Mouse (Mus musculus) hindbrain, embryonic 14.5 days (tissue): ENCODE measurements around the gene Grap2. TPM values are rescaled to one million over a fixed set of nuclear protein-coding genes. Genes with fewer than 3 reads are reported as not detected.

Experiments used
- ATAC-seq: fragments of 200-750 bp; cut with Nextera tagmentation; 2 replicates; pipeline ENCODE4 v1.8.0; 2017; ENCODE audit warnings: moderate number of reproducible peaks, mild to moderate bottlenecking, moderate TSS enrichment, moderate library complexity; ENCODE audit not compliant: low FRiP score
- DNase-seq: peaks from one replicate; pipeline ENCODE4 v3.0.0-alpha.2; 2015; ENCODE audit warnings: low spot score
- H3K27ac ChIP-seq: fragments of 300-500 bp; sonication (generic); 2 replicates; pipeline ENCODE4 v1.5.1; 2014; ENCODE audit warnings: mild to moderate bottlenecking, moderate library complexity
- H3K27me3 ChIP-seq: fragments of 300-500 bp; sonication (generic); 2 replicates; pipeline ENCODE4 v1.6.1; 2014; ENCODE audit warnings: mild to moderate bottlenecking, low read length, mixed read lengths; ENCODE audit not compliant: control insufficient read depth, insufficient read depth
- H3K36me3 ChIP-seq: fragments of 300-500 bp; sonication (generic); replicated peaks from 2 replicates; pipeline ENCODE4 v1.6.1; 2014; ENCODE audit not compliant: control insufficient read depth, insufficient read depth
- H3K4me1 ChIP-seq: fragments of 300-500 bp; sonication (generic); replicated peaks from 2 replicates; pipeline ENCODE4 v1.6.1; 2014; ENCODE audit warnings: antibody characterized with exemption, low read length, mixed read lengths; ENCODE audit not compliant: control insufficient read depth, insufficient read depth
- H3K4me2 ChIP-seq: fragments of 300-500 bp; sonication (generic); replicated peaks from 2 replicates; pipeline ENCODE4 v1.6.1; 2014; ENCODE audit warnings: mild to moderate bottlenecking, moderate library complexity
- H3K4me3 ChIP-seq: fragments of 300-500 bp; sonication (generic); replicated peaks from 2 replicates; pipeline ENCODE4 v1.5.1; 2014; ENCODE audit warnings: mild to moderate bottlenecking, low read length
- H3K9ac ChIP-seq: fragments of 300-500 bp; sonication (generic); 2 replicates; pipeline ENCODE4 v1.6.1; 2014
- H3K9me3 ChIP-seq: fragments of 300-500 bp; sonication (generic); 2 replicates; pipeline ENCODE4 v1.6.1; 2016; ENCODE audit warnings: low read length; ENCODE audit not compliant: control insufficient read depth
- whole genome bisulfite sequencing: fragments of 180-500 bp; shearing (Covaris S2); extraction: QIAGEN DNeasy Blood & Tissue Kit; methylation state at CpG from one replicate; pipeline ENCODE4 v1.1.7; 2014; 5-methylcytosine and 5-hydroxymethylcytosine counted together
- polyA plus RNA-seq: library from polyadenylated mRNA; unstranded; fragments of >200 nt; fragmentation: Nextera tagmentation; extraction: Ambion mirVana; gene quantifications from 2 replicates; pipeline ENCODE4 v1.2.1, GENCODE M21; 2014

Grap2 gene
- polyA plus RNA-seq, 1 experiment from 2014 or later, result 0.23 TPM

DNA sequence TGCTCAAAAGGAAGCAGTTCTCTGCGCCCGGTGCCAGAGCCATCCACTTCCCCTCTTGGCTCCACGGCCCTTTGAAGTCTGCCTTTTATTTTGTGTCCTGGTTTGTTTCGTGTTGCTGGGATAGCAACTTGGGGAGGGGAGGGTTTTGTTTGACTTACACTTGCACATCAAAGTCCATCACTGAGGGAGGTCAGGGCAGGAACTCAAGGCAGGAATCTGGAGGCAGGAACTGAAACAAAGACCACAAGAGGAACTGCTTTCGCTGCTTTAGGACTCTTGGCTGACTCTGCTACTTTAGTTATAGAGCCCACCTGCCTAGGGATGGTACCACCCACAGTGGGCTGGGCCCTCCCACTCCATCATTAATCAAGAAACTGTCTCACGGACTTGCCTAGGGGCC, 54.1 kb downstream of the Grap2 start:
- no peak for DNase-seq
- Histone ChIP-seq H3K4me3 (no peak overlapping the region), H3K27ac (no peak overlapping the region), H3K4me1 (peaks cover 5% of the 10 kb centered on the region; the same call in 1 of the 2 replicates), H3K27me3 (no peaks in the 10 kb centered on the region), H3K9ac (no peak overlapping the region), H3K4me2 (no peak overlapping the region), H3K36me3 (no peaks in the 10 kb centered on the region), H3K9me3 (no peaks in the 10 kb centered on the region)
- ATAC-seq, result no peak
- 52% methylated on average over 6 of the region's 6 CpGs for WGBS

DNA sequence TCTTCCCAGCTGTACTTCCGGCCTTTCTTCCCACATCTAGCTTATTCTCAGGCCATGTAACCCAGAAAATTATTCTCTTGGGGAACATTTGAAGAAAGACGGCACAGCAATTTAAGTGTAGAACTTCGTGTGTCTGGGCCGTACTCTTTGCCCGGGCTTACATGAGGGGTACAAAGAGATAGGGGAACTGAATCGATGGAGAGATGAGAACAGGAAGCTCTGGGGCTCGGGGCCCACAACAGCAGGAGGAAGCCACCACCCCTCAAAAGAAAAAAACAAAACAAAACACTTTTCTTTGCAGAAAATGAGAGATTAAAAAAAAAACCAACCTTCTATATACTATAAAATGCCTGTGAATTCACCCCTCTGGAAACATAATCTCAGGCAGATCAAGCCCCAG, 57.8 kb downstream of the Grap2 start:
- Histone ChIP-seq H3K4me1 (peaks cover 5% of the 10 kb centered on the region; the same call in 1 of the 2 replicates), H3K4me3 (no peak overlapping the region), H3K27me3 (no peaks in the 10 kb centered on the region), H3K27ac (no peak overlapping the region), H3K36me3 (no peaks in the 10 kb centered on the region), H3K9ac (0 out of 2 replicates have a peak overlapping the region, but pooled peaks have one; percentile 16), H3K9me3 (no peaks in the 10 kb centered on the region), H3K4me2 (no peak overlapping the region)
- WGBS, result 77% methylated on average over 7 of the region's 7 CpGs
- DNase-seq (no peak), ATAC-seq (no peak)

DNA sequence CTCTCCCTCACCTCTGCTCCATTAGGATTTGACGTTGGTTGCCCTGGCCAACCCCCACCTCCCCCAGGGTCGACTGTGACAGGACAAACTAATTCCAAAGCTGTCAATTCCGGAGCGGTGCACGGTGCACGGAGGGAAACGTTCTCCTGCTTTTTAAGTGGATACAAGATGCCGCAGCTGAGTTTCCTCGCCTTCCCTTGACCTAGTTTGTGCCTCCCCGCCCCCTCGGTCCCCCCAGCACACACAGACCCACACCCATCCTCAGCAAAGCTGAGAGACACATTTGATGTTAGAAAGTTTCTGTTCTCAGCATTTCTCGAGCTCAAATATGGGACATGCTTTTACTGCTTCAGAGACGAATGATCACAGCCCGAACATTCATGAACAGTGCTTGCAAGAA, 58.3 kb downstream of the Grap2 start:
- peak overlapping the region; percentile 15 for H3K4me2 ChIP-seq

DNA sequence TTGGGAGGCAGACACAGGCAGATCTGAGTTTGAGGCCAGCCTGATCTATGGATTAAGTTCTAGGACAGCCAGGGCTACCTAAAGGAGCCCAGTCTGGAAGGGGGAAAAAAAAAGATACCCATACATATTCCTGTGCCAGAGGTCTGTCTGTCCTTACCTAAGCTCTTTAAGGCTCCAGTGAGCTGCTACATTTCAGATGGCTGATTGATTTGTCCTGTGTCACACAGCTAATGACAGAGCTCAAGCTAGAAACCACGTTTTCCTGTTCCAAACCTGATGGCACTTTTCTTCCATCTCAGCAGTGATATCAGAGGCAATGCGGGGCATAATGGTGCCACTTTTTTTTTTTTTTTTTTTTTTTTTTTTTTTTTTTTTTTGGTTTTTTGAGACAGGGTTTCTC, 58.9 kb downstream of the Grap2 start:
- no peak overlapping the region for H3K4me3 ChIP-seq
- H3K36me3 ChIP-seq, result no peaks in the 10 kb centered on the region
- H3K27me3 ChIP-seq, result no peaks in the 10 kb centered on the region
- no peak overlapping the region for H3K4me2 ChIP-seq
- no peaks in the 10 kb centered on the region for H3K9me3 ChIP-seq
- DNase-seq (no peak), ATAC-seq (no peak)
- H3K9ac ChIP-seq, result no peak overlapping the region
- H3K27ac ChIP-seq, result no peak overlapping the region
- 70% methylated on average over 2 of the region's 2 CpGs for WGBS
- H3K4me1 ChIP-seq, result peaks cover 5% of the 10 kb centered on the region; the same call in 1 of the 2 replicates

More for the DNA sequence above, 58.3 kb downstream of the Grap2 start:
- Histone ChIP-seq H3K27me3 (no peaks in the 10 kb centered on the region), H3K4me3 (no peak overlapping the region), H3K9ac (0 out of 2 replicates have a peak overlapping the region, but pooled peaks have one; percentile 16), H3K27ac (no peak overlapping the region), H3K36me3 (no peaks in the 10 kb centered on the region), H3K9me3 (no peaks in the 10 kb centered on the region), H3K4me1 (peaks cover 5% of the 10 kb centered on the region; the same call in 1 of the 2 replicates)
- 48% methylated on average over 14 of the region's 14 CpGs for WGBS
- DNase-seq (no peak), ATAC-seq (no peak)

DNA sequence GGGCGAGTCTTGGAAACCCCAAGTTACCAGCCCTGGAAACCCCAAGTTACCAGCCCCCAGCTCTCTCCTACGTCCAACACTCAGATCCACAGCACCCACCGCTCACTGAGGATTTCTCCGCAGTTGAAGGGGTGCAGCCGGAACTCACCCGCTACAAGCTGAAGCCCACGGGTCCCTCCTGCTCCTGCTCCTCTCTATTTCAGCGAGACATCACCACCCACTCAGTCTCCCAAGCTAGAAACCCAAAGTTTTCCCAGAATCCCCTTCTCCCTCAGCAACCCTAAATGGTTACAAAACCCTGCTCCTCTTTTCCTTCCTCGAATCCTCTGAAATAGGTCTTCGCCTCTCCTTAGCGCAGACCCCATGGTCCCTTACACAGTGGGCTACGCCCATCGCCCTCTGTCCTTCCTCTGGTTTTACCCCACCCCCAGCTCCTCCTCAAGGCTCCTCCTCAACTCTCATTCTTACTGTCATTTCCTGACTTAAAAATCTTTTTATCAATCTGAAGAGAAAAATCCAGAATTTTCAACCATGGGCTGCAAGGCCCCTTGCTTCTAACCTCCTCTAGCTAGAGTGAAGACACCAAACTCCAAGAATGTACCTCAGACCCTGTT, 60.0 kb downstream of the Grap2 start:
- DNase-seq (no peak), ATAC-seq (no peak)
- Histone ChIP-seq H3K27me3 (no peaks in the 10 kb centered on the region), H3K4me2 (no peak overlapping the region), H3K4me1 (peaks cover 5% of the 10 kb centered on the region; the same call in 1 of the 2 replicates), H3K27ac (no peak overlapping the region), H3K9ac (no peak overlapping the region), H3K9me3 (no peaks in the 10 kb centered on the region), H3K4me3 (no peak overlapping the region), H3K36me3 (no peaks in the 10 kb centered on the region)
- WGBS, result 89% methylated on average over 13 of the region's 13 CpGs

DNA sequence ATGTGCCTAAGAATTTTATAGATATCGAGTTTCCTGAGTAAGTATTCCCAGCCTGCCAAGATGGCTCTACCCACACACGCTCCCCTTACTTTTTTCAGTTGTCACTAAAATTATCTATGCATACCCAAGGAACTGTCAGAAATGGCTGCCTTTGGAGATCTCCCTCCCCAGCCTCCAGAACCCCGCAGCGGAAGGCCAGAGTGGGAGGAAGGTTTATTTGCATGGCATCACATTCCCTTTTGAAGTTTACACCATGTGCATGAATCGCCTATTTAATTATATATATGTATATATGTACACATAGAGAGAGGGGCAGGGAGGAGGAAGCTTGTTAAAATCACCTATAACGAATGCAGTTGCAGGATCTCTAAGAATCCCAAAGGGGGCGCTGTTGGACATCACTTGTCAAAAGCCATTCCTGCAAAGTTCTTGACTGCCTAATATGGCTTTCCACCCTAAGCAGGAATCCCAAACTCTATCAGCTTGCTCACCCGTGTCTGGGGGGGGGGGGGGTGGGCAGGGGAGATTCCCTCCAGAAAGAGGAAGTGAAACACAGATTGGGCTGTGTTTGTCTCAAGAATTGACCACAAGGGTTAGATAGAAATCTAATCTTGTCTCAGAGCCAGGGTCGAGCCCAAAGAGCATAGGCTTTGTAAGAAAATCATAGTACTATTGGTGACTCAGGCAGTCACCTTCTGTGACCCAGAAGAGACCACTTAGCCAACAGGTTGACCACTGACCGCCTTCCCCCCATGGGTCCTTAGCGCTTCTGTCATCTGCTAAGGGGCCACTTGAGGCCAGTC, 62.2 kb downstream of the Grap2 start:
- Histone ChIP-seq H3K36me3 (no peaks in the 10 kb centered on the region), H3K27me3 (no peaks in the 10 kb centered on the region), H3K4me2 (no peak overlapping the region), H3K27ac (no peak overlapping the region), H3K9me3 (no peaks in the 10 kb centered on the region), H3K4me1 (peaks cover 5% of the 10 kb centered on the region; the same call in 1 of the 2 replicates), H3K4me3 (no peak overlapping the region), H3K9ac (no peak overlapping the region)
- DNase-seq, result no peak
- ATAC-seq, result no peak
- 61% methylated on average over 11 of the region's 11 CpGs for WGBS

DNA sequence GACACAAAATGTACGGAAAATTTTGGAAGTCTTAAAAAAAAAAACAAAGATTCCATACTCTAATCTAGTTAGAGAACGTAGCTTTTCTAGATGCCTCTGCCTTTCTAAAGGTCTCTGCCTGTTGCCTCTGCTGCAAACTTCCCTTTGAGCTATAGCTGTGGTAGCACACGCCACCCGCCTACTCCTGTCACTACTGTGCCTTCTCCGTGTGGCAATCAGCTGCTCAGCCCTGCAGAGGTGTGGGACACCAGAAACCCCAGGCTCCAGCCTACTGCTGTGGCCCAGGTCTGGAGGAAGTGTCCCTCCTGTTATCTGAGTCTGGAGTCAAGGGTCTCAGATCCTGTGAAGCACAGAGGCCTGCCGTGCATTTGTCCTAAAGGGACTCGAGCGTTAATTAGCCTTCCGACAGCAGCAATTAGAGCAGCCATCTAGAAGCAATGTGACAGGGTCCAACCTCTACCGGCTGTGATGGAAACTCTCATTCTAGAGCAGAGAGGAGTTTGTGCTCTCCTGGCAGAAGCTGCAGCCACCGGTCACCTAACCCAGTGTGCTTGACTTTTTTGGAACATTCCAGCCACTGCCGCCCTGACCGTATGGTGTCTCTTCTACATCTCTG, 64.5 kb downstream of the Grap2 start:
- 65% methylated on average over 13 of the region's 13 CpGs for WGBS
- no peaks in the 10 kb centered on the region for H3K36me3 ChIP-seq
- no peak overlapping the region for H3K9ac ChIP-seq
- no peak overlapping the region for H3K4me3 ChIP-seq
- no peak overlapping the region for H3K4me2 ChIP-seq
- H3K4me1 ChIP-seq, result no peaks in the 10 kb centered on the region
- DNase-seq, result no peak
- no peaks in the 10 kb centered on the region for H3K27me3 ChIP-seq
- no peak overlapping the region for H3K27ac ChIP-seq
- no peak for ATAC-seq
- no peaks in the 10 kb centered on the region for H3K9me3 ChIP-seq

DNA sequence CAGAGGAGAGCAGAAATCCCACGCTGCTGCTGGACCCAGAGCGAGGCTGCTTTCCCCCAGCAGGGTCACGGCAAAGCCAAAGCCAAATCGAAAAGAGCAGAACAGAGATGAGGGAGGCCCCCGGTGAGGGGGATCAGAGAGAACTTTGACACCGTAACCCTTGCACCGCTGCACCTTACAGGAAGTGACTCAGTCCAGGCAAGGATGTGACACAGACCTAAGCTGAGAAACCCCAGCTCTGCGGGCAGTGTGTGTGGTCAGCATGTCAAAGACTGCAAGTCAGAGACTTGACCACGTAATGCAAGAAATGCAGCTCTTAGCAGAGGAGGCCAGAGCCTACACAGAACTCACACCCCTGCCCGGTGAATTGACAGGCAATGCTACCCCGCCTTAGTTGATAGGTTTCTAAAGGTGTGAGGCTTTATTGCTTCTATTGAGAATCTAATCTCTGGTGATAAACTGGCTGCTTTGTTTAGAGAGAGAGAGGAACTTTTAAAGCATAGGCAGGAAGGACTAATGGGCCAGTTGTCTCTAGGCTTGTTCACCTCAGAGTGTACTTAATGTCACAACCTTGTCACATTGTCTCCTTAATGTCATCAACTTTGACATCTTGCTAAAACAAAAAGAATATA, 66.8 kb downstream of the Grap2 start:
- Histone ChIP-seq H3K36me3 (no peaks in the 10 kb centered on the region), H3K9ac (no peak overlapping the region), H3K4me3 (no peak overlapping the region), H3K27me3 (no peaks in the 10 kb centered on the region), H3K27ac (no peak overlapping the region), H3K4me2 (no peak overlapping the region), H3K9me3 (no peaks in the 10 kb centered on the region), H3K4me1 (no peaks in the 10 kb centered on the region)
- WGBS, result 70% methylated on average over 11 of the region's 11 CpGs
- DNase-seq (no peak), ATAC-seq (no peak)

DNA sequence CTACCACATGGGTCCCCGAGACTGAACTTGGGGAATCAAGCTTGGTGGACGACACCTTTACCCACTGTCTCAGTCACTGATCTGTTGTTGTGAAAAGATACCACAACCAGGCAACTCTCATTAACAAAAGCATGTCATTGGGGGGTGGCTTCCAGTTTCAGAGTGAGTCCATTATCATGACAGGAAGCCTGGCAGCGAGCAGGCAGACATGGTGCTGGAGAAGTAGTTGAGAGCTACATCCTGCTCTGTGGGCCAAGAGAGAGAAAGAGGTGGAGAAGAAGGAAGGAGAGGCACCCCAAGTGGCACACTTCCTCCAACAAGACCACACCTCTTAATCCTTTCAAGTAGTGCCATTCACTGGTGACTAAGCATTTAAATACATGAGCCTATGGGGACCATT, 67.5 kb downstream of the Grap2 start:
- WGBS, result 91% methylated on average over 3 of the region's 3 CpGs
- no peak for ATAC-seq
- no peak for DNase-seq
- no peak overlapping the region for H3K27ac ChIP-seq
- H3K4me3 ChIP-seq, result no peak overlapping the region
- H3K9ac ChIP-seq, result no peak overlapping the region
- H3K36me3 ChIP-seq, result no peaks in the 10 kb centered on the region
- no peak overlapping the region for H3K4me2 ChIP-seq
- H3K4me1 ChIP-seq, result no peaks in the 10 kb centered on the region
- H3K9me3 ChIP-seq, result no peaks in the 10 kb centered on the region
- no peaks in the 10 kb centered on the region for H3K27me3 ChIP-seq
